In genomic region chr16:75092471-75093130, GRCm38 (mm10) we compare ENCODE assay signal across 9 mouse cellular contexts.
A peak's percentile ranks its signal among the peaks of the same experiment; 100 is the strongest.
DNase-seq lines count a peak whose midpoint lies in the region; ATAC-seq and TF ChIP-seq lines count a peak whose summit lies in the region.
"Had no signal": no experiment of that assay in that cellular context is flagged by ENCODE, and none has a peak within 500 bp of the region (broad histone marks: within the 10 kb centered on the region; RNA-seq: fewer than 3 reads in every experiment).

No protein-coding gene starts in this region.

- H3K9ac ChIP-seq in heart, embryonic 14.5 days (ENCODE audit: low read length) = peak overlapping the region; percentile 25; the same call in 1 of the 2 replicates
- peak overlapping the region; percentile 31 for H3K9ac ChIP-seq in forebrain, embryonic 16.5 days (replicated peaks; ENCODE audit: low read depth, low read length)
- H3K9ac ChIP-seq in midbrain, embryonic 12.5 days (replicated peaks) = 0 out of 2 replicates have a peak overlapping the region, but pooled peaks have one; percentile 4
- H3K9ac ChIP-seq: liver, embryonic 14.5 days had no signal

- intact Hi-C loops in heart, postnatal 36 days (cut with DNase I) = no loop called here

- H3K4me2 ChIP-seq in heart, embryonic 14.5 days (ENCODE audit: low read length) = peak overlapping the region; percentile 69
- H3K4me2 ChIP-seq in forebrain, embryonic 16.5 days (ENCODE audit: low read length) = peak overlapping the region; percentile 51
- H3K4me2 ChIP-seq in midbrain, embryonic 12.5 days (replicated peaks) = peak overlapping the region; percentile 57

- H3K4me3 ChIP-seq in heart, embryonic 14.5 days (ENCODE audit: control insufficient read depth in 1 of 2, insufficient read depth in 1 of 2, low read depth in 1 of 2, low read length in 2 of 2) = peak overlapping the region; percentile 25 to 34; a peak in 3 of 4 replicates
- peak overlapping the region; percentile 56 for H3K4me3 ChIP-seq in cortical plate, adult 2 months (ENCODE audit: insufficient read depth, low read length)
- peak overlapping the region; percentile 32 for H3K4me3 ChIP-seq in forebrain, embryonic 16.5 days (replicated peaks; ENCODE audit: low read length)
- peak overlapping the region; percentile 27 for H3K4me3 ChIP-seq in midbrain, embryonic 12.5 days

- no peaks in the 10 kb centered on the region; a peak in 1 of 4 replicates for H3K4me1 ChIP-seq in heart, embryonic 14.5 days (ENCODE audit: control insufficient read depth in 2 of 2, insufficient read depth in 2 of 2, low read length in 2 of 2)
- H3K4me1 ChIP-seq in cortical plate, adult 2 months (ENCODE audit: control insufficient read depth, insufficient read depth, low read length) = no peaks in the 10 kb centered on the region; the same call in 1 of the 2 replicates
- H3K4me1 ChIP-seq in forebrain, embryonic 16.5 days (replicated peaks; ENCODE audit: control insufficient read depth, insufficient read depth, low read length) = peaks cover 14% of the 10 kb centered on the region
- H3K4me1 ChIP-seq in midbrain, embryonic 12.5 days = peaks cover 12% of the 10 kb centered on the region; the same call in 1 of the 2 replicates

- no peaks in the 10 kb centered on the region for H3K36me3 ChIP-seq in heart, embryonic 14.5 days (ENCODE audit: control insufficient read depth, insufficient read depth, low read length)
- H3K36me3 ChIP-seq in forebrain, embryonic 16.5 days (ENCODE audit: control insufficient read depth, insufficient read depth) = no peaks in the 10 kb centered on the region
- no peaks in the 10 kb centered on the region for H3K36me3 ChIP-seq in midbrain, embryonic 12.5 days

- TF ChIP-seq CTCF in cortical plate, adult 2 months (IDR thresholded peaks at IDR 0.05; ENCODE audit: extremely low read depth, insufficient read depth, low read length) = no peak

- 13% methylated on average over 12 of the region's 12 CpGs for WGBS in heart, embryonic 14.5 days
- WGBS in forebrain, embryonic 16.5 days = 14% methylated on average over 12 of the region's 12 CpGs
- 11% methylated on average over 12 of the region's 12 CpGs for WGBS in midbrain, embryonic 12.5 days

- H3K27ac ChIP-seq in heart, embryonic 14.5 days (replicated peaks in 1 of 2; ENCODE audit: control insufficient read depth in 1 of 2, insufficient read depth in 1 of 2, low read depth in 2 of 2, low read length in 2 of 2) = no peak overlapping the region
- H3K27ac ChIP-seq in cortical plate, adult 2 months (ENCODE audit: insufficient read depth, low read length) = peak overlapping the region; percentile 31; the same call in 1 of the 2 replicates
- no peak overlapping the region for H3K27ac ChIP-seq in forebrain, embryonic 16.5 days (ENCODE audit: low read length)
- H3K27ac ChIP-seq in midbrain, embryonic 12.5 days (replicated peaks) = no peak overlapping the region
- H3K27ac ChIP-seq: liver, embryonic 14.5 days had no signal

- DNase-seq in heart, postnatal 36 days = no peak
- no peak for DNase-seq in T-cell, adult 2 months (ENCODE audit: low spot score)
- no peak for DNase-seq in gastrocnemius, postnatal 4 days (ENCODE audit: low spot score in 2 of 2)
- no peak for DNase-seq in thymus, postnatal 25 days

- H3K9me3 ChIP-seq in heart, embryonic 14.5 days (ENCODE audit: control insufficient read depth, low read length) = no peaks in the 10 kb centered on the region
- no peaks in the 10 kb centered on the region for H3K9me3 ChIP-seq in forebrain, embryonic 16.5 days (ENCODE audit: control insufficient read depth, low read length)
- no peaks in the 10 kb centered on the region for H3K9me3 ChIP-seq in midbrain, embryonic 12.5 days

- no peak for ATAC-seq in heart, embryonic 14.5 days (ENCODE audit: insufficient number of reproducible peaks, insufficient read depth, low FRiP score, low read depth)
- ATAC-seq in forebrain, embryonic 16.5 days = peak; percentile 73
- peak; percentile 64 for ATAC-seq in midbrain, embryonic 12.5 days (ENCODE audit: low FRiP score, low read depth)

- no peaks in the 10 kb centered on the region for H3K27me3 ChIP-seq in heart, embryonic 14.5 days (ENCODE audit: control insufficient read depth, insufficient read depth, low read length)
- no peaks in the 10 kb centered on the region for H3K27me3 ChIP-seq in forebrain, embryonic 16.5 days (replicated peaks; ENCODE audit: control insufficient read depth, insufficient read depth, low read length)
- no peaks in the 10 kb centered on the region for H3K27me3 ChIP-seq in midbrain, embryonic 12.5 days

- TF ChIP-seq POLR2A in cortical plate, adult 2 months (IDR thresholded peaks at IDR 0.05; ENCODE audit: extremely low read depth, insufficient read depth, low read length) = peak; percentile 51; the same call in 1 of the 2 replicates
